Mouse (Mus musculus) lung, embryonic 14.5 days (tissue): ENCODE measurements around the gene Ncoa5. TPM values are rescaled to one million over a fixed set of nuclear protein-coding genes. Genes with fewer than 3 reads are reported as not detected.
A peak's percentile ranks its signal among the peaks of the same experiment; 100 is the strongest.

ENCODE experiments used
- ATAC-seq: fragments of 200-750 bp; cut with Nextera tagmentation; 2 replicates; pipeline ENCODE4 v1.8.0; 2017; ENCODE audit warnings: mild to moderate bottlenecking, moderate TSS enrichment, moderate library complexity; ENCODE audit not compliant: insufficient read depth
- DNase-seq: peaks from one replicate; pipeline ENCODE4 v3.0.0-alpha.2; 2015
- H3K27ac ChIP-seq: fragments of 300-500 bp; sonication (generic); 2 replicates; pipeline ENCODE4 v1.5.1; 2014; ENCODE audit warnings: low read depth, mild to moderate bottlenecking, moderate library complexity
- H3K27me3 ChIP-seq: fragments of 300-500 bp; sonication (generic); 2 replicates; pipeline ENCODE4 v1.6.1; 2014; ENCODE audit warnings: low read length, control low read depth; ENCODE audit not compliant: insufficient read depth
- H3K36me3 ChIP-seq: fragments of 300-500 bp; sonication (generic); 2 replicates; pipeline ENCODE4 v1.6.1; 2014; ENCODE audit warnings: control low read depth; ENCODE audit not compliant: insufficient read depth
- H3K4me1 ChIP-seq: fragments of 300-500 bp; sonication (generic); 2 replicates; pipeline ENCODE4 v1.6.1; 2014; ENCODE audit warnings: antibody characterized with exemption, control low read depth; ENCODE audit not compliant: insufficient read depth
- H3K4me2 ChIP-seq: fragments of 300-500 bp; sonication (generic); 2 replicates; pipeline ENCODE4 v1.6.1; 2014; ENCODE audit warnings: mild to moderate bottlenecking
- H3K4me3 ChIP-seq: fragments of 300-500 bp; sonication (generic); 2 replicates; pipeline ENCODE4 v1.5.1; 2014; ENCODE audit warnings: low read depth, low read length
- H3K9ac ChIP-seq: fragments of 300-500 bp; sonication (generic); 2 replicates; pipeline ENCODE4 v1.6.1; 2014
- H3K9me3 ChIP-seq: fragments of 300-500 bp; sonication (generic); 2 replicates; pipeline ENCODE4 v1.6.1; 2016; ENCODE audit warnings: low read depth, low read length, control low read depth
- CTCF ChIP-seq: IDR thresholded peaks from 2 replicates; pipeline ENCODE4 v1.5.1; 2016; ENCODE audit warnings: antibody characterized with exemption, low read depth
- WGBS: fragments of 180-500 bp; shearing (Covaris S2); extraction: QIAGEN DNeasy Blood & Tissue Kit; methylation state at CpG from one replicate; pipeline ENCODE4 v1.1.7; 2014; 5-methylcytosine and 5-hydroxymethylcytosine counted together
- polyA plus RNA-seq: library from polyadenylated mRNA; unstranded; fragments of >200 nt; fragmentation: Nextera tagmentation; extraction: Ambion mirVana; gene quantifications from 2 replicates; pipeline ENCODE4 v1.2.1, GENCODE M21; 2014

Gene Ncoa5
- polyA plus RNA-seq, 1 experiment from 2014 or later = 81.6 TPM

GRCm38 (mm10) chr2:164979749-164980148 is 54.9 kb downstream of the Ncoa5 start:
- Histone ChIP-seq H3K4me2 (no peak overlapping the region), H3K36me3 (no peaks in the 10 kb centered on the region), H3K4me1 (no peaks in the 10 kb centered on the region), H3K9ac (no peak overlapping the region), H3K4me3 (no peak overlapping the region), H3K27ac (no peak overlapping the region), H3K27me3 (no peaks in the 10 kb centered on the region), H3K9me3 (no peaks in the 10 kb centered on the region)
- peak; percentile 91 for DNase-seq
- ATAC-seq = no peak
- WGBS = 17% methylated on average over 7 of the region's 7 CpGs
- TF ChIP-seq CTCF = no peak

DNA sequence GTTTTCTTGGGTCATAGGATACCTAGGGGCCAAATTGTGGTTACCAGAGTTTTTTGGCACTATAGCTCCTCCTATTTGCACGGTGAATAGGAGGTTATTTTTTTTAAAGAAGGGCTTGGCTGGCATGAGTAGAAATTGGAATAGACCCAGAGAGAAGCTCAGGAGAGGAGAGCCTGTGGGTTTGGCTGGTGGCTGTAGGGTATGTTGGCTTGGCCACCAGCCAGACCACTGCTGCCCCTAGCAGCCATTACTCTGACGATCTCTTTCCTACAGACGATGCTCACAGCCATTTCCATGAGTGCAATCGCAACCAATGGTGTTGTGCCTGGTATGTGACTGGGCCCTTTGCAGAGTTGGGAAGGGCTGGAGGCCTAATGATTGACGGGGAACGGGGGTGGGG is 59.1 kb downstream of the Ncoa5 start:
- H3K27ac ChIP-seq = no peak overlapping the region
- no peak for TF ChIP-seq CTCF
- peaks cover 17% of the 10 kb centered on the region for H3K27me3 ChIP-seq
- DNase-seq (no peak), ATAC-seq (no peak)
- H3K4me2 ChIP-seq = no peak overlapping the region
- no peak overlapping the region for H3K4me3 ChIP-seq
- no peaks in the 10 kb centered on the region for H3K9me3 ChIP-seq
- no peaks in the 10 kb centered on the region for H3K4me1 ChIP-seq
- no peaks in the 10 kb centered on the region for H3K36me3 ChIP-seq
- H3K9ac ChIP-seq = no peak overlapping the region
- WGBS = 65% methylated on average over 6 of the region's 6 CpGs

- Histone ChIP-seq H3K27ac (no peak overlapping the region), H3K27me3 (peaks cover 46% of the 10 kb centered on the region), H3K4me2 (no peak overlapping the region), H3K9ac (no peak overlapping the region), H3K4me3 (no peak overlapping the region), H3K4me1 (no peaks in the 10 kb centered on the region), H3K9me3 (no peaks in the 10 kb centered on the region), H3K36me3 (no peaks in the 10 kb centered on the region)
- no peak for DNase-seq
- TF ChIP-seq CTCF = no peak
- ATAC-seq = no peak
- WGBS = 42% methylated on average over 5 of the region's 5 CpGs
Observed at GRCm38 (mm10) chr2:164972646-164973045, 62.0 kb downstream of the Ncoa5 start.

- no peak overlapping the region for H3K4me3 ChIP-seq
- DNase-seq = peak; percentile 45
- 1% methylated on average over 42 of the region's 42 CpGs for WGBS
Observed at GRCm38 (mm10) chr2:164970631-164971196, 64.0 kb downstream of the Ncoa5 start.

GRCm38 (mm10) chr2:164969348-164969781 is 65.3 kb downstream of the Ncoa5 start:
- no peak overlapping the region for H3K9ac ChIP-seq
- H3K9me3 ChIP-seq = no peaks in the 10 kb centered on the region
- H3K27ac ChIP-seq = no peak overlapping the region
- no peaks in the 10 kb centered on the region for H3K4me1 ChIP-seq
- TF ChIP-seq CTCF = no peak
- no peak overlapping the region for H3K4me3 ChIP-seq
- peaks cover 61% of the 10 kb centered on the region for H3K27me3 ChIP-seq
- no peak overlapping the region for H3K4me2 ChIP-seq
- 5% methylated on average over 21 of the region's 21 CpGs for WGBS
- H3K36me3 ChIP-seq = no peaks in the 10 kb centered on the region
- DNase-seq (no peak), ATAC-seq (no peak)

More at GRCm38 (mm10) chr2:164970631-164971196, 64.0 kb downstream of the Ncoa5 start:
- H3K9ac ChIP-seq = no peak overlapping the region
- H3K27ac ChIP-seq = no peak overlapping the region
- H3K4me1 ChIP-seq = no peaks in the 10 kb centered on the region
- no peaks in the 10 kb centered on the region for H3K9me3 ChIP-seq
- H3K36me3 ChIP-seq = no peaks in the 10 kb centered on the region
- H3K4me2 ChIP-seq = peak overlapping the region; percentile 39
- TF ChIP-seq CTCF = no peak
- peaks cover 61% of the 10 kb centered on the region for H3K27me3 ChIP-seq
- 0 out of 2 replicates have a peak, but pooled peaks have one; percentile 35 for ATAC-seq

DNA sequence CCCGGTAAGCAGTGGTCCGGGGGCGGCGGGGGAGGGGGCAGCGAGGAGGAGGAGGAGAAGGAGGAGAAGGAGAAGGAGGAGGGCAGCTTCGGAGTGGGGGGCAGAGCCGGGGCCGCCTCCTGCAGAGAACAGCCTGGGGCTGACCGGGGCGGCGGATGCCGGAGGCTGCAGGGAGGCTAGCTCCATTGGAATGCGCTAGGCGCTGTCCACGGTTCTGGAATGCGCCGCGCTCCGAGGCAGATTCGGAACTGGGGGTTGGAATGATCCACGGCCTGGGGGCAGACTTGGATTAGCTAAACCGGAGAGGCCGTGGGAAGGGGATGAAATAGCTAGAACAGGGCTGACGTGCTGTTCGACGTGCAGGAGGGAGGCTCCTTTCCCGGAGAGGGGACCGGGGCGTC is 66.2 kb downstream of the Ncoa5 start:
- TF ChIP-seq CTCF = no peak
- H3K9ac ChIP-seq = no peak overlapping the region
- ATAC-seq = peak; percentile 84
- H3K36me3 ChIP-seq = no peaks in the 10 kb centered on the region
- peak overlapping the region; percentile 21 for H3K4me3 ChIP-seq
- WGBS = under 1% methylated on average over 29 of the region's 29 CpGs
- H3K4me1 ChIP-seq = no peaks in the 10 kb centered on the region
- H3K27me3 ChIP-seq = peaks cover 61% of the 10 kb centered on the region
- no peak overlapping the region for H3K27ac ChIP-seq
- H3K9me3 ChIP-seq = no peaks in the 10 kb centered on the region
- DNase-seq = peak; percentile 94
- H3K4me2 ChIP-seq = peak overlapping the region; percentile 59

DNA sequence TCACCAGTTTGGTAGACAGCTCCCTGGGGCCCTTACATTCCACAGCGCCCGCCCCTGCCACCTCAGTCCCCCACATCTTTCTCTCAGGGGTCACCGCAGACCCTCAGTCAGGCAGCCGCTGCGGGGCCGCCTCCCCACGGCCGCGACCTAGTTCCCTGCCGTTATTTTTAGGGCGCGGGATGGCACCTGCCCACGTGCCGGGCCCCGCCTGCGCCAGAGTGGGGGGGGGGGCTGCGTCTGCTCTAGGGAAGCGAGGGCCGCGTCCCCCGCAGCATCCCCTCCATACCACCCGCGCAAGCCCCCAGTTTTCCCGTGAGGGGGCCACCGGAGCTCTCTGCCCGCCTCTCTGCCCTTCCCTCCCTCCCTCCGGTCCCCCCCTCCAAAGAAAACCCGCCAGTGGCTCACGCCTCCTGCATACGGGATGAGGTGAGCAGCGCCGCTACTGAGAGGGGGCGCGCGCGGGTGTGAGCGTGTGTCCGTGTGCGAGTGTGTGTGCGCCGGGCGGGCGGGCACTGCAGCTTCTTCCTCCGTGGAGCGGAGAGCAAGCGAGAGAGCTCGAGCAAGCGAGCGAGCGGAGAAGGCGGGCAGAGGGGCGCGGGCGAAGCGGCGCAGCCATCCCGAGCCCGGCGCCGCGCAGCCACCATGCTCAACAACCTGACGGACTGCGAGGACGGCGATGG is 66.8 kb downstream of the Ncoa5 start:
- Histone ChIP-seq H3K9ac (no peak overlapping the region), H3K4me3 (peak overlapping the region; percentile 21), H3K27ac (no peak overlapping the region), H3K9me3 (no peaks in the 10 kb centered on the region), H3K4me2 (peak overlapping the region; percentile 59), H3K4me1 (no peaks in the 10 kb centered on the region), H3K36me3 (no peaks in the 10 kb centered on the region), H3K27me3 (peaks cover 61% of the 10 kb centered on the region)
- no peak for DNase-seq
- 3% methylated on average over 64 of the region's 65 CpGs for WGBS
- no peak for TF ChIP-seq CTCF
- ATAC-seq = peak; percentile 22; the same call in 1 of the 2 replicates
